Mouse (Mus musculus) monocyte, adult 5-6 weeks (primary cell): ENCODE results near the gene Nalcn. TPM values are rescaled to one million over a fixed set of nuclear protein-coding genes. Genes with fewer than 3 reads are reported as not detected.

Experiments
- ATAC-seq: fragments of 153-309, 156-312 bp; replicated peaks from 2 replicates; pipeline ENCODE4 v1.8.0; 2017; ENCODE audit warnings: mild to moderate bottlenecking; ENCODE audit not compliant: low TSS enrichment, insufficient number of reproducible peaks, severe bottlenecking, poor library complexity, low FRiP score
- total RNA-seq: library from RNA; stranded (forward); fragments of 200-1000, 200-491, 200-594 nt; gene quantifications from 3 replicates; pipeline ENCODE4 v1.2.3, GENCODE M21; 2017

The Nalcn gene
- total RNA-seq, 1 experiment from 2014 or later = not detected

- ATAC-seq = no peak
These were observed 354.8 kb downstream of the Nalcn start for GRCm38 (mm10) chr14:123272121-123272520.

- ATAC-seq = no peak
These were observed 386.2 kb downstream of the Nalcn start for GRCm38 (mm10) chr14:123240738-123241137.

GRCm38 (mm10) chr14:123239945-123240344 is 387.0 kb downstream of the Nalcn start:
- ATAC-seq = no peak

- no peak for ATAC-seq
These were observed 389.9 kb downstream of the Nalcn start for GRCm38 (mm10) chr14:123237002-123237401.

- ATAC-seq = no peak
These were observed 394.2 kb downstream of the Nalcn start for GRCm38 (mm10) chr14:123232630-123233206.

Other genes with a start within 250 kb of the Nalcn start
- not detected in 3 replicates for gene Itgbl1, start 32.8 kb upstream of the Nalcn start, total RNA-seq